Mouse (Mus musculus) gastrocnemius, adult 8-10 months (tissue): ENCODE data around the gene Lbh. TPM values are rescaled to one million over a fixed set of nuclear protein-coding genes. Genes with fewer than 3 reads are reported as not detected.

Experiments used
- DNase-seq, 2 experiments: peaks; one replicate each; pipeline ENCODE4 v3.0.0; 2022; ENCODE audit warnings: low spot score in 2 of 2
- total RNA-seq, 4 experiments: library from RNA; stranded (reverse); gene quantifications; 2 replicates each; pipeline ENCODE4 v1.2.4; 2022

Gene Lbh
- total RNA-seq, 4 experiments from 2014 or later, result 5.3 to 6.1 (median 5.8) TPM

- DNase-seq, result peak; percentile 53 to 64
Measured at GRCm38 (mm10) chr17:72938026-72938795, 20.1 kb downstream of the Lbh start.

- no peak for DNase-seq
Measured at GRCm38 (mm10) chr17:72938871-72939568, 20.9 kb downstream of the Lbh start.

- no peak for DNase-seq
Measured at GRCm38 (mm10) chr17:72939569-72939899, 21.4 kb downstream of the Lbh start.

GRCm38 (mm10) chr17:72944368-72944767 lies 26.3 kb downstream of the Lbh start:
- DNase-seq, result no peak

- DNase-seq, result no peak
Measured at GRCm38 (mm10) chr17:72947111-72947859, 29.2 kb downstream of the Lbh start.

GRCm38 (mm10) chr17:72948119-72948518 lies 30.0 kb downstream of the Lbh start:
- DNase-seq, result no peak

GRCm38 (mm10) chr17:72949247-72949701 lies 31.2 kb downstream of the Lbh start:
- no peak for DNase-seq

GRCm38 (mm10) chr17:72951331-72951730 lies 33.2 kb downstream of the Lbh start:
- DNase-seq, result no peak

- DNase-seq, result no peak
Measured at GRCm38 (mm10) chr17:72953811-72954685, 35.9 kb downstream of the Lbh start.

GRCm38 (mm10) chr17:72955534-72955933 lies 37.4 kb downstream of the Lbh start:
- DNase-seq, result no peak

- DNase-seq, result no peak
Measured at GRCm38 (mm10) chr17:72957016-72957415, 38.9 kb downstream of the Lbh start.

- no peak for DNase-seq
Measured at GRCm38 (mm10) chr17:72958886-72959285, 40.8 kb downstream of the Lbh start.

GRCm38 (mm10) chr17:72959497-72960039 lies 41.5 kb downstream of the Lbh start:
- no peak for DNase-seq

- no peak for DNase-seq
Measured at GRCm38 (mm10) chr17:72960243-72960642, 42.1 kb downstream of the Lbh start.

- DNase-seq, result no peak
Measured at GRCm38 (mm10) chr17:72960873-72961272, 42.8 kb downstream of the Lbh start.

GRCm38 (mm10) chr17:72961953-72962630 lies 44.0 kb downstream of the Lbh start:
- DNase-seq, result no peak

- DNase-seq, result no peak
Measured at GRCm38 (mm10) chr17:72965687-72966086, 47.6 kb downstream of the Lbh start.

- no peak for DNase-seq
Measured at GRCm38 (mm10) chr17:72966091-72966531, 48.0 kb downstream of the Lbh start.

- no peak for DNase-seq
Measured at GRCm38 (mm10) chr17:72966878-72967277, 48.8 kb downstream of the Lbh start.
